Mouse (Mus musculus): ENCODE measurements at regions not wholly inside any gene's neighbourhood (a gene's known extent, or its start where the extent isn't known, plus 50 kb on each side); places are given as distances from the start of the nearest gene placed in this dataset.

- TF ChIP-seq POLR2A (IDR thresholded peaks at IDR 0.05; ENCODE audit: low read depth, low read length) (no peak), CTCF (conservative IDR thresholded peaks at IDR 0.05 in 1 of 2, IDR thresholded peaks at IDR 0.05 in 1 of 2; ENCODE audit: low read depth in 2 of 2, low read length in 2 of 2) (no peak), GABPA (IDR thresholded peaks at IDR 0.05; ENCODE audit: insufficient replicate concordance, low read depth, low read length) (no peak), EP300 (IDR thresholded peaks at IDR 0.05; ENCODE audit: low read length) (no peak), USF1 (IDR thresholded peaks at IDR 0.05; ENCODE audit: low read depth, low read length) (no peak), TCF12 (IDR thresholded peaks at IDR 0.05; ENCODE audit: low read depth, low read length) (no peak), MXI1 (IDR thresholded peaks at IDR 0.05; ENCODE audit: low read depth, low read length) (no peak), ZC3H11A (IDR thresholded peaks at IDR 0.05; ENCODE audit: low read depth, low read length) (no peak), USF2 (conservative IDR thresholded peaks at IDR 0.05; ENCODE audit: low read depth, low read length) (no peak), NRF1 (IDR thresholded peaks at IDR 0.05; ENCODE audit: low read depth, low read length) (no peak), MYC (IDR thresholded peaks at IDR 0.05; ENCODE audit: low read depth, low read length) (no peak), TBP (conservative IDR thresholded peaks at IDR 0.05; ENCODE audit: low read depth, low read length) (no peak), JUND (conservative IDR thresholded peaks at IDR 0.05; ENCODE audit: low read depth, low read length) (no peak), MAX (IDR thresholded peaks at IDR 0.05; ENCODE audit: low read length) (no peak)
Measured at GRCm38 (mm10) chr2:178636901-178637300, 206.6 kb downstream of the Cdh26 start.
